Mouse (Mus musculus) heart, postnatal 0 days (tissue): ENCODE data around the gene Chd8.

Experiments used
- CTCF ChIP-seq: IDR thresholded peaks from 2 replicates; pipeline ENCODE4 v1.5.1; 2016; ENCODE audit warnings: antibody characterized with exemption, control low read depth, low read depth
- EP300 ChIP-seq: IDR thresholded peaks from 2 replicates; pipeline ENCODE4 v1.6.1; 2016; ENCODE audit warnings: antibody characterized with exemption, low read depth

DNA sequence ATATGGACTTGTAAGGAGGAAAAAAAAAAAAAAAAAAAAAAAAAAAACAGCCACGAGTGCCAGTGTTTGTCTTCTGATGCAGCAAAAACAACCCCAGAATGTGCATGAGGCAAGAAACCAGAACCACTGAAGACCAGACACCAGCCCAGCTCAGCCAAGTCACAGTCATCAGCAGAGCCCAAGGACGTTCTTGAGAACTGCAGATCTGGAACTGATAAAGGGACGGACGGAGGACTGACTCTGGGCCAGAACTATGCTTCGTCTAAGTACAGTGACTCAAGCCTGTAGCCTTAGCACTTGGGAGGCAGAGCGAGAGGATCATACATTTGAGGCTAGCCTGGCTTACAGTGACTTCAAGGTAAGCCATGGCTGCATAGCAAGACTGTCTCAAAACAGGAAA lies 96.7 kb downstream of the Chd8 start:
- no peak for TF ChIP-seq CTCF
- TF ChIP-seq EP300 = no peak
